Mouse (Mus musculus): ENCODE results near the gene Grm4. TPM values are rescaled to one million over a fixed set of nuclear protein-coding genes. Genes with fewer than 3 reads are reported as not detected.

Gene Grm4
- polyA plus RNA-seq (2015; fragmentation: Nextera tagmentation; extraction: Ambion mirVana), result 0.16 TPM in 2 replicates

- Histone ChIP-seq H3K27ac (replicated peaks) (no peak within 1 kb of the TSS), H3K9me3 (ENCODE audit: control insufficient read depth, low read length) (no peaks in the 10 kb centered on the region), H3K27me3 (ENCODE audit: control insufficient read depth, insufficient read depth, low read length) (peaks cover 5% of the 10 kb centered on the region; the same call in 1 of the 2 replicates), H3K36me3 (ENCODE audit: control insufficient read depth, insufficient read depth, low read length) (no peaks in the 10 kb centered on the region), H3K4me3 (ENCODE audit: low read depth, low read length) (no peak within 1 kb of the TSS), H3K9ac (ENCODE audit: low read length) (no peak within 1 kb of the TSS), H3K4me2 (replicated peaks; ENCODE audit: low read depth) (no peak within 1 kb of the TSS), H3K4me1 (replicated peaks; ENCODE audit: control insufficient read depth, insufficient read depth) (no peaks in the 10 kb centered on the region)
- no peak for DNase-seq (ENCODE audit: low spot score)
- 75% methylated on average over 5 of the region's 5 CpGs for WGBS
- no peak for TF ChIP-seq EP300 (optimal IDR thresholded peaks at IDR 0.05)
- TF ChIP-seq CTCF (IDR thresholded peaks at IDR 0.05; ENCODE audit: low read depth), result no peak
- no peak for ATAC-seq (ENCODE audit: low FRiP score, low TSS enrichment)
Measured at GRCm38 (mm10) chr17:27521303-27521702, at the start of gene Grm4. Grm4 (minus strand) TSS chr17:27521403.

- DNase-seq (ENCODE audit: low spot score) (no peak), ATAC-seq (ENCODE audit: low FRiP score, low TSS enrichment) (no peak)
- TF ChIP-seq EP300 (optimal IDR thresholded peaks at IDR 0.05), result no peak
- no peak for TF ChIP-seq CTCF (IDR thresholded peaks at IDR 0.05; ENCODE audit: low read depth)
- H3K27me3 ChIP-seq (ENCODE audit: control insufficient read depth, insufficient read depth, low read length), result no peaks in the 10 kb centered on the region
- H3K27ac ChIP-seq (replicated peaks), result no peak overlapping the region
- no peak overlapping the region for H3K4me3 ChIP-seq (ENCODE audit: low read depth, low read length)
- 84% methylated on average over 5 of the region's 5 CpGs for WGBS
- 0 out of 2 replicates have a peak, but pooled peaks cover 3% of the 10 kb centered on the region for H3K4me1 ChIP-seq (replicated peaks; ENCODE audit: control insufficient read depth, insufficient read depth)
- H3K36me3 ChIP-seq (ENCODE audit: control insufficient read depth, insufficient read depth, low read length), result no peaks in the 10 kb centered on the region
- H3K9me3 ChIP-seq (ENCODE audit: control insufficient read depth, low read length), result no peaks in the 10 kb centered on the region
- no peak overlapping the region for H3K4me2 ChIP-seq (replicated peaks; ENCODE audit: low read depth)
- no peak overlapping the region for H3K9ac ChIP-seq (ENCODE audit: low read length)
Measured at GRCm38 (mm10) chr17:27568228-27568627, 47.0 kb upstream of the Grm4 start.

GRCm38 (mm10) chr17:27565942-27566267, 44.7 kb upstream of the Grm4 start:
- Histone ChIP-seq H3K4me2 (replicated peaks; ENCODE audit: low read depth) (peak overlapping the region; percentile 98), H3K4me3 (ENCODE audit: low read depth, low read length) (peak overlapping the region; percentile 63), H3K4me1 (replicated peaks; ENCODE audit: control insufficient read depth, insufficient read depth) (0 out of 2 replicates have a peak, but pooled peaks cover 3% of the 10 kb centered on the region), H3K9ac (ENCODE audit: low read length) (peak overlapping the region; percentile 76), H3K36me3 (ENCODE audit: control insufficient read depth, insufficient read depth, low read length) (no peaks in the 10 kb centered on the region), H3K27me3 (ENCODE audit: control insufficient read depth, insufficient read depth, low read length) (no peaks in the 10 kb centered on the region), H3K9me3 (ENCODE audit: control insufficient read depth, low read length) (no peaks in the 10 kb centered on the region), H3K27ac (replicated peaks) (no peak overlapping the region)
- no peak for TF ChIP-seq CTCF (IDR thresholded peaks at IDR 0.05; ENCODE audit: low read depth)
- TF ChIP-seq EP300 (optimal IDR thresholded peaks at IDR 0.05), result no peak
- WGBS, result under 1% methylated on average over 13 of the region's 13 CpGs
- ATAC-seq (ENCODE audit: low FRiP score, low TSS enrichment) (no peak), DNase-seq (ENCODE audit: low spot score) (no peak)

- WGBS, result under 1% methylated on average over 51 of the region's 58 CpGs
- DNase-seq (ENCODE audit: low spot score), result peak; percentile 98
- H3K27ac ChIP-seq (replicated peaks), result peak within 1 kb of the TSS; percentile 80
- H3K4me1 ChIP-seq (replicated peaks; ENCODE audit: control insufficient read depth, insufficient read depth), result 0 out of 2 replicates have a peak, but pooled peaks cover 3% of the 10 kb centered on the region
- peak within 1 kb of the TSS; percentile 98 for H3K4me2 ChIP-seq (replicated peaks; ENCODE audit: low read depth)
- peak; percentile 96 for TF ChIP-seq CTCF (IDR thresholded peaks at IDR 0.05; ENCODE audit: low read depth)
- no peak for TF ChIP-seq EP300 (optimal IDR thresholded peaks at IDR 0.05)
- H3K9ac ChIP-seq (ENCODE audit: low read length), result peak within 1 kb of the TSS; percentile 76
- no peaks in the 10 kb centered on the region for H3K9me3 ChIP-seq (ENCODE audit: control insufficient read depth, low read length)
- ATAC-seq (ENCODE audit: low FRiP score, low TSS enrichment), result peak; percentile 93
- H3K4me3 ChIP-seq (ENCODE audit: low read depth, low read length), result peak within 1 kb of the TSS; percentile 63
- no peaks in the 10 kb centered on the region for H3K36me3 ChIP-seq (ENCODE audit: control insufficient read depth, insufficient read depth, low read length)
- no peaks in the 10 kb centered on the region for H3K27me3 ChIP-seq (ENCODE audit: control insufficient read depth, insufficient read depth, low read length)
Measured at GRCm38 (mm10) chr17:27565163-27565941, 44.1 kb upstream of the Grm4 start, which contains the start of gene AI413582. AI413582 (minus strand) TSS chr17:27565756.

GRCm38 (mm10) chr17:27564391-27565162, 43.4 kb upstream of the Grm4 start:
- no peak for ATAC-seq (ENCODE audit: low FRiP score, low TSS enrichment)
- TF ChIP-seq EP300 (optimal IDR thresholded peaks at IDR 0.05) (no peak), CTCF (IDR thresholded peaks at IDR 0.05; ENCODE audit: low read depth) (peak; percentile 60)
- peak; percentile 62 for DNase-seq (ENCODE audit: low spot score)
- Histone ChIP-seq H3K27me3 (ENCODE audit: control insufficient read depth, insufficient read depth, low read length) (no peaks in the 10 kb centered on the region), H3K27ac (replicated peaks) (peak overlapping the region; percentile 80), H3K36me3 (ENCODE audit: control insufficient read depth, insufficient read depth, low read length) (no peaks in the 10 kb centered on the region), H3K9me3 (ENCODE audit: control insufficient read depth, low read length) (no peaks in the 10 kb centered on the region), H3K4me1 (replicated peaks; ENCODE audit: control insufficient read depth, insufficient read depth) (0 out of 2 replicates have a peak, but pooled peaks cover 3% of the 10 kb centered on the region), H3K9ac (ENCODE audit: low read length) (peak overlapping the region; percentile 76), H3K4me3 (ENCODE audit: low read depth, low read length) (peak overlapping the region; percentile 63), H3K4me2 (replicated peaks; ENCODE audit: low read depth) (peak overlapping the region; percentile 98)
- 26% methylated on average over 20 of the region's 20 CpGs for WGBS

All from stomach, postnatal 0 days (tissue).